Mouse (Mus musculus): ENCODE measurements at regions not wholly inside any gene's neighbourhood (a gene's known extent, or its start where the extent isn't known, plus 50 kb on each side); places are given as distances from the start of the nearest gene placed in this dataset.
A peak's percentile ranks its signal among the peaks of the same experiment; 100 is the strongest.

DNA sequence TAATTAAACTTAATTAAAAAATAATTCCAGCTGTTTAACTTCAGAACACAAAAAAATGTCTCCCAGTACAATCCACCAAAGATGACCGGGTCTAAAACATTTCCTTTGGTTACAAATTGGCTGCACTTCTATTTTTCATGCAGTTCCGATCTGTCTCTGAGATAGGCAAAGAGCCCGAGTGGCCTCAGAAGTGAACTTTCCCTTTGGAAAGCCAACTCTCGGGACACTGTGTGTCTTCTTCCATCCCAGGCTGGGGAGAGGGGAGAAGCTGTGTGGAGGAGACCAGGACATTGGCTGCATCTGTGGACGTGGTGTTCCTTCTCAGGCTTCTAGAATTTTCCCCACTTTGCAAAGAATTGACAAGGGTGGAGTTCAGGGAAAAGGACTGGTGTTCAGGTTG lies 125.0 kb upstream of the Ubr2 start:
- Histone ChIP-seq H3K9ac (ENCODE audit: low read depth, low read length) (no peak overlapping the region), H3K36me3 (ENCODE audit: control insufficient read depth, insufficient read depth, low read length) (no peaks in the 10 kb centered on the region), H3K79me2 (ENCODE audit: control insufficient read depth, insufficient read depth, low read length) (no peaks in the 10 kb centered on the region), H3K4me1 (ENCODE audit: control insufficient read depth, insufficient read depth, low read length) (no peaks in the 10 kb centered on the region), H3K4me3 (ENCODE audit: insufficient read depth, low read depth, low read length) (no peak overlapping the region), H3K27me3 (ENCODE audit: control insufficient read depth, insufficient read depth, low read length) (peaks cover 3% of the 10 kb centered on the region; the same call in 1 of the 2 replicates), H3K27ac (replicated peaks; ENCODE audit: insufficient read depth, low read depth, low read length) (no peak overlapping the region)
- TF ChIP-seq CTCF (IDR thresholded peaks at IDR 0.05; ENCODE audit: low read depth, low read length), result no peak
- 77% methylated on average over 5 of the region's 5 CpGs for WGBS
- DNase-seq (ENCODE audit: extremely low read depth, low read depth, low spot score), result no peak

DNA sequence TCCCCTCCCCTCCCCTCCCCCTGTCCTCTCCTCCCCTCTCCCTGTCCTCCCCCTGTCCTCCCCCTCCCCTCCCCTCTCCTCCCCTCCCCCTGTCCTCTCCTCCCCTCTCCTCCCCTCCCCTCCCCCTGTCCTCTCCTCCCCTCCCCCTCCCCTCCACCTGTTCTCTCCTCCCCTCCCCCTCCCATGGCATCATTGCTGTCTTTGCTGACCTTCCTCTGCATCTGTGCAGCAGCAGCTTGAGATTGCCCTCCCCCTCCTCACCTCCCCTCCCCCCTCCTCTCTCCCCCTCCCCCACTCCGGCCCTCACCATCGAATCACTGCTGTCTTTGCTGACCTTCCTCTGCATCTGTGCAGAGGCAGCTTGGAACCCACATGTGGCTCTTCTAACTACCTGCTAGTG lies 123.4 kb upstream of the Ubr2 start:
- TF ChIP-seq CTCF (IDR thresholded peaks at IDR 0.05; ENCODE audit: low read depth, low read length), result no peak
- no peak for TF ChIP-seq POLR2A (IDR thresholded peaks at IDR 0.05; ENCODE audit: extremely low read depth, insufficient read depth, low read length)
- Histone ChIP-seq H3K27ac (replicated peaks; ENCODE audit: insufficient read depth, low read depth, low read length) (no peak overlapping the region), H3K36me3 (ENCODE audit: control insufficient read depth, insufficient read depth, low read length) (no peaks in the 10 kb centered on the region), H3K4me1 (ENCODE audit: control insufficient read depth, insufficient read depth, low read length) (no peaks in the 10 kb centered on the region), H3K27me3 (ENCODE audit: control insufficient read depth, insufficient read depth, low read length) (no peaks in the 10 kb centered on the region), H3K9ac (ENCODE audit: low read depth, low read length) (no peak overlapping the region), H3K79me2 (ENCODE audit: control insufficient read depth, insufficient read depth, low read length) (no peaks in the 10 kb centered on the region), H3K4me3 (ENCODE audit: insufficient read depth, low read depth, low read length) (no peak overlapping the region)
- 50% methylated on average over 2 of the region's 2 CpGs for WGBS
- no peak for DNase-seq (ENCODE audit: extremely low read depth, low read depth, low spot score)

DNA sequence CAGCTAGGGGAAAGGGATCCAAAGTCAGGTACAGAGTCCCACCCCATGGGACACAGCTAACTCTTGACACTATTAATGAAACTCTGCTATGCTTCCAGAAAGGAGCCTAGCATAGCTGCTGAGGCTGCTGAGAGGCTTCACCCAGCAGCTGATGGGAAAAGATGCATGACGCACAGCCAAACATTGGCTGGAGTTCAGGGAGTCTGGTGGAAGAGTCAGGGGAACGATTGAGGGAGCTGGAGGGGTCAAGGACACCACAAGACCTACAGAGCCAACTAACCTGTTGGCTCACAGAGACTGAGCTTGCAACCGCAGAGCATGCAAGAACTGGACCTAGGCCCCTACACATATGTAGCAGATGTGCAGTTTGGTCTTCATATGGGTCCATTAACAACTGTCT lies 117.2 kb upstream of the Ubr2 start:
- no peak overlapping the region for H3K27ac ChIP-seq (replicated peaks; ENCODE audit: insufficient read depth, low read depth, low read length)
- WGBS, result 29% methylated on average over 3 of the region's 3 CpGs
- no peaks in the 10 kb centered on the region for H3K4me1 ChIP-seq (ENCODE audit: control insufficient read depth, insufficient read depth, low read length)
- H3K4me3 ChIP-seq (ENCODE audit: insufficient read depth, low read depth, low read length), result no peak overlapping the region
- no peak overlapping the region for H3K9ac ChIP-seq (ENCODE audit: low read depth, low read length)
- H3K36me3 ChIP-seq (ENCODE audit: control insufficient read depth, insufficient read depth, low read length), result no peaks in the 10 kb centered on the region
- TF ChIP-seq POLR2A (IDR thresholded peaks at IDR 0.05; ENCODE audit: extremely low read depth, insufficient read depth, low read length), result no peak
- TF ChIP-seq CTCF (IDR thresholded peaks at IDR 0.05; ENCODE audit: low read depth, low read length), result no peak
- no peaks in the 10 kb centered on the region for H3K79me2 ChIP-seq (ENCODE audit: control insufficient read depth, insufficient read depth, low read length)
- DNase-seq (ENCODE audit: extremely low read depth, low read depth, low spot score), result peak; percentile 13
- H3K27me3 ChIP-seq (ENCODE audit: control insufficient read depth, insufficient read depth, low read length), result no peaks in the 10 kb centered on the region

- Histone ChIP-seq H3K27ac (replicated peaks; ENCODE audit: insufficient read depth, low read depth, low read length) (no peak overlapping the region), H3K36me3 (ENCODE audit: control insufficient read depth, insufficient read depth, low read length) (no peaks in the 10 kb centered on the region), H3K27me3 (ENCODE audit: control insufficient read depth, insufficient read depth, low read length) (no peaks in the 10 kb centered on the region), H3K4me1 (ENCODE audit: control insufficient read depth, insufficient read depth, low read length) (no peaks in the 10 kb centered on the region), H3K4me3 (ENCODE audit: insufficient read depth, low read depth, low read length) (no peak overlapping the region), H3K9ac (ENCODE audit: low read depth, low read length) (no peak overlapping the region), H3K79me2 (ENCODE audit: control insufficient read depth, insufficient read depth, low read length) (no peaks in the 10 kb centered on the region)
- no peak for DNase-seq (ENCODE audit: extremely low read depth, low read depth, low spot score)
- TF ChIP-seq CTCF (IDR thresholded peaks at IDR 0.05; ENCODE audit: low read depth, low read length) (no peak), POLR2A (IDR thresholded peaks at IDR 0.05; ENCODE audit: extremely low read depth, insufficient read depth, low read length) (no peak)
- 91% methylated on average over 18 of the region's 18 CpGs for WGBS
Measured at GRCm38 (mm10) chr17:47123576-47123975, 113.2 kb upstream of the Ubr2 start.

DNA sequence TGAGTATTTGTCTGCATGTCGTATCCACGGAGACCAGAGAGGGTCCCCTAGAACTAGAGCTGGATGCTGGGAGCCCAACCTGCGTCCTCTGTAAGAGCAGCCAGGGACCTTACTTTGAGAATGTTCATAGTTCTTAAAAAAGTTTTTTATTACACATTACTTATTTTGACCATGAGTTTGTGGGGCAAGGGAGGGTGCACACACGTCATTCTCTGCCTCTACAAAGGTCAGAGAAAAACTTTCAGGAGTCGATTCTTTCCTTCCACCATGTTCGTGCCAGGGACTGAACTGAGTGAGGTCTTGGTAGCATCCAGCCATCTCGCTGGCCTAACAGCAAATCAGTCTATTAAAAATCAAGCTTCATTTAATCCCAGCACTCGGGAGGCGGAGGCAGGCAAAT lies 111.9 kb upstream of the Ubr2 start:
- no peaks in the 10 kb centered on the region for H3K79me2 ChIP-seq (ENCODE audit: control insufficient read depth, insufficient read depth, low read length)
- no peak overlapping the region for H3K9ac ChIP-seq (ENCODE audit: low read depth, low read length)
- H3K4me3 ChIP-seq (ENCODE audit: insufficient read depth, low read depth, low read length), result no peak overlapping the region
- no peaks in the 10 kb centered on the region for H3K36me3 ChIP-seq (ENCODE audit: control insufficient read depth, insufficient read depth, low read length)
- TF ChIP-seq POLR2A (IDR thresholded peaks at IDR 0.05; ENCODE audit: extremely low read depth, insufficient read depth, low read length), result no peak
- TF ChIP-seq CTCF (IDR thresholded peaks at IDR 0.05; ENCODE audit: low read depth, low read length), result no peak
- H3K27ac ChIP-seq (replicated peaks; ENCODE audit: insufficient read depth, low read depth, low read length), result no peak overlapping the region
- H3K27me3 ChIP-seq (ENCODE audit: control insufficient read depth, insufficient read depth, low read length), result no peaks in the 10 kb centered on the region
- WGBS, result 88% methylated on average over 9 of the region's 9 CpGs
- DNase-seq (ENCODE audit: extremely low read depth, low read depth, low spot score), result no peak
- no peaks in the 10 kb centered on the region for H3K4me1 ChIP-seq (ENCODE audit: control insufficient read depth, insufficient read depth, low read length)

GRCm38 (mm10) chr17:47118010-47118409 lies 107.7 kb upstream of the Ubr2 start:
- H3K9ac ChIP-seq (ENCODE audit: low read depth, low read length), result no peak overlapping the region
- H3K79me2 ChIP-seq (ENCODE audit: control insufficient read depth, insufficient read depth, low read length), result no peaks in the 10 kb centered on the region
- no peaks in the 10 kb centered on the region for H3K4me1 ChIP-seq (ENCODE audit: control insufficient read depth, insufficient read depth, low read length)
- no peak overlapping the region for H3K27ac ChIP-seq (replicated peaks; ENCODE audit: insufficient read depth, low read depth, low read length)
- TF ChIP-seq POLR2A (IDR thresholded peaks at IDR 0.05; ENCODE audit: extremely low read depth, insufficient read depth, low read length) (no peak), CTCF (IDR thresholded peaks at IDR 0.05; ENCODE audit: low read depth, low read length) (no peak)
- no peak for DNase-seq (ENCODE audit: extremely low read depth, low read depth, low spot score)
- H3K36me3 ChIP-seq (ENCODE audit: control insufficient read depth, insufficient read depth, low read length), result no peaks in the 10 kb centered on the region
- H3K4me3 ChIP-seq (ENCODE audit: insufficient read depth, low read depth, low read length), result no peak overlapping the region
- WGBS, result 86% methylated on average over 7 of the region's 7 CpGs
- H3K27me3 ChIP-seq (ENCODE audit: control insufficient read depth, insufficient read depth, low read length), result no peaks in the 10 kb centered on the region

Measured in liver, adult 2 months (tissue).